Mouse (Mus musculus) testis, adult 2 months (tissue): ENCODE results near the gene Bad.

Experiments
- CTCF ChIP-seq: fragments of 200-500 bp; IDR thresholded peaks from 2 replicates; pipeline ENCODE4 v1.5.1; 2012; ENCODE audit warnings: low read depth, mild to moderate bottlenecking, inconsistent platforms, low read length, moderate library complexity; ENCODE audit not compliant: control insufficient read depth, insufficient read depth, insufficient replicate concordance
- POLR2A ChIP-seq: fragments of 200-500 bp; IDR thresholded peaks from 2 replicates; pipeline ENCODE4 v1.6.1; 2012; ENCODE audit warnings: low read depth, mild to moderate bottlenecking, inconsistent platforms, low read length, moderate library complexity; ENCODE audit not compliant: control insufficient read depth

DNA sequence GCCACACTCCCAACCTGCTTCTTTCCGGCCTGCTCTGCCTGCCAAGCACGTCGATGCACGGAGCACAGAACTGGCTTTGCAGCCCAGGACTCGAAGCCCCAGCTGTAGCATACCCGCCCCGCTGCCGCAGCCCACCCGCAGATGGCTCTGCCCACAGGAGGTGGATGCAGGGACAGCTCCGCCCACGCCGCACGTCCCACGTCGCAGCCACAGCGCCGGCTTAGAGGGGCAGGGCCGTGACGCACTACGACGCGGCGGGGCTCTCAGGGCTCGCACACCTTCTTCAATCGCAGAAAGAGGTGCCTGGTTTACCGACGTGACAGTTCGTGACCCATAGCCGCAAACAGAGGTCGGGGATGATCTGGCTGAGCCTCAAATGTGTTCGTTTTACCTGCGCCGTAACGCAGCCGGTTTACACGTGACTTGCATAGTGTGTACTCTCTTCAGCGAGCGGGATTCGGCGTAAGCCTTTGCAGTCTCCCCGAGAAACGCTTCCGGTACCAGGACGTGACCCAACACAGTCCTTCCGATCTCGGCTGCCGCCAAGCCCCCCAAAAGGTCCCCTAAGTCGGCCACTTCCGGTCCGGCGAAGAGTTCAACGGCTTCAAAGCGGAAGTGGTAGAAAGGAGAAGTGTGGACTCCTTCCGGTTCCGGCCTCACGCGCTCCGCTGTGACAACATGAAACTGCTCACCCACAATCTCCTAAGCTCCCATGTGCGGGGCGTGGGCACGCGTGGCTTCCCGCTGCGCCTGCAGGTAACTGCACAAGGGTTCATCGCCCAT, 32.0 kb upstream of the Bad start, which contains the start of the genes Trmt112 and Prdx5:
- TF ChIP-seq CTCF (no peak), POLR2A (peak; percentile 59)
